Mouse (Mus musculus) megakaryocyte, adult 5-6 weeks (primary cell): ENCODE results near the gene Ntrk2. TPM values are rescaled to one million over a fixed set of nuclear protein-coding genes. Genes with fewer than 3 reads are reported as not detected.

Experiments used
- ATAC-seq: 2 replicates; pipeline ENCODE4 v1.8.0; 2016; ENCODE audit warnings: mild to moderate bottlenecking, inconsistent platforms; ENCODE audit not compliant: poor library complexity, severe bottlenecking
- total RNA-seq, 2 experiments: library from RNA; stranded (forward) in 1 of 2; stranded (reverse) in 1 of 2; fragments of 153-499, 151-499 nt in 1 of 2; fragments of 221-1000, 200-1000 nt in 1 of 2; gene quantifications; 2 replicates each; pipeline versions ENCODE4 v1.2.3 to v1.2.4; 2015 to 2017

The Ntrk2 gene
- total RNA-seq (2015) (not detected in 2 replicates), total RNA-seq (2017) (not detected in 2 replicates)

- ATAC-seq: no peak
These were observed at the start of gene Ntrk2 for GRCm38 (mm10) chr13:58806397-58806892. TSS of gene Ntrk2 (plus strand) at chr13:58806569.

DNA sequence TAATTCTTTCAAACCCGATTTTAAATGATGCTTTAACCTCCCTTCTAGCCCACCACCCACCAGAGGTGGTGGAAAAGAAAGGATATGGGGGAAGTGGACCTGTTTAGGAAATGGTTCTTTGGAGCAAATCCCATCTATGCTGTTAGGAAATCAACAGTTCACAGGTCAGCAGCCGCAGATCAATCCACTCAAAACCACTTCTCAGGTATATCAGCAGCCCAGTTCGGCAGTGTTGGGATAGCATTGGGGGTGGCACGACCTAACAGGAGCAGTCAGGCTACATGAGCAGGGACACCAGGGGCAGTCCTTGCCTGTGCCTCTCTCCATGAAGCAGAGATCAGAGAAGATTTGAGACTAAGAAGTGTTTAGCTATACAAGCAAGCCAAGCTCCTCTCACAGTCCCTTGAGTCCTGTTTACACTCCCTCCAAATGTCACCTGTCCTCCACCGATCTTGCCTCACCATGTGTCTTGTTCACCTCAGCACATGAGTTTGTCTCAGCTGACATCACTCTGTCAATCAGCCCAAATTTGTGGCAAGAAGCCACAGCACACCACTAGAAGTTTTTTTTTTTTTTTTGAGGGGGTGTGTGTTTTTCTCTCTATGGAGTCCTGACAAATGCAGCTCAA lies 45.3 kb upstream of the Ntrk2 start:
- no peak for ATAC-seq

DNA sequence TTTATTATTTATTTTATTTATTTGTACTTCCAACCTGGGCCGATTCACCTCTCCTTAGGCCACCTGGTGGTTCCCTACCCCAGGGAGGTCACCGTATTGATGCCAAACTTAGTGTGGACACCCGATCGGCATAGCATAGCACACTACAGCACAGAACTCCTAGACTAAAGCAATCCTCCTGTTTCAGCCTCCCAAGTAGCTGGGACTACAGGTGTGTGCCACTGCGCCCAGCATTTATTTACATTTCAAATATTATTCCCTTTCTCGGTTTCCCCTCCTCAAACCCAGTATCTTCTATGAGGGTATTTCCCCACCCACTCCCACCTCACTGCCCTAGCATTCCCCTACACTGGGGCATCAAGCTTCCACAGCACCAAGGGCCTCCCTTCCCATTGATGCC lies 38.1 kb upstream of the Ntrk2 start:
- no peak for ATAC-seq

- no peak for ATAC-seq
These were observed 36.9 kb upstream of the Ntrk2 start for GRCm38 (mm10) chr13:58769438-58769837.

- ATAC-seq: no peak
These were observed 27.1 kb upstream of the Ntrk2 start for GRCm38 (mm10) chr13:58779261-58779660.

GRCm38 (mm10) chr13:58786476-58786875 lies 19.9 kb upstream of the Ntrk2 start:
- no peak for ATAC-seq

GRCm38 (mm10) chr13:58790741-58791140 lies 15.6 kb upstream of the Ntrk2 start:
- ATAC-seq: no peak

- no peak for ATAC-seq
These were observed 9.0 kb upstream of the Ntrk2 start for GRCm38 (mm10) chr13:58797386-58797785.

DNA sequence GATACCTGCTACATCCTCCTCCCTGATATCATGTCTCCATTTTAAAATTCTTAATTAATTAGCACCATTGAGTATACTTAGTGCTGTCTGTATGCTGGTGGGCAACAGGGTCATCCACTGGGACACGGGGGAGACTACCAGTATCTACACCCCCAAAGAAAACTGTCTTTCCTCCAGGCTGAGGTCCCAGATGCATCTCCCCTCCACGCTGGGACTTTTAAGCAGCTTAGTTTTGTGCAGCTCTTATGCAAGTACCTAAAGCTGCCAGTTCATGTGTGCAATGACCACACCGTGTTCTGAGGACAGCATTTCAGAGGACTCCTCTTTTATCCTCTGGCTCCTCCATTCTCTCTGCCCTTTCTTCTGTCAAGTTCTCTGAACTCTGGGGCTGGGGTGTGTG lies 5.1 kb upstream of the Ntrk2 start:
- ATAC-seq: no peak

DNA sequence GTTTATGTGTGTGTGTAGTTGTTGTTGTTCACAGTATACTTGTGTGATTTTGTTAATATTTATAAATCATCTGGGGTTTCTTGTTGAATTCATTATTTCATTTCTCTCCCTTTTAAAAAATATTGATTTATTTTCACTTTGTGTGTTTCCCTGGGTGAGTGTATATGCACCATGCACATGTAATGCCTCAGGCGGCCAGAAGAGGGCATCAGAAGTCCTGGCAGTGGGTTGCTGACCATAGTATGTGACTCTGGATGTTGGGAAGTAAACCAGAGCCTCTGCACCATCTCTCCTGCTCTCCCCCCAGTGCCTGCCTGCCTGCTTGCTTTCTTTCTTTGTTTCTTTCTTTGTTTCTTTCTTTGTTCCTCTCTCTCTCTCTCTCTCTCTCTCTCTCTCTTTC lies 2.5 kb upstream of the Ntrk2 start:
- ATAC-seq: no peak

- no peak for ATAC-seq
These were observed 536 bp upstream of the Ntrk2 start for GRCm38 (mm10) chr13:58805833-58806232.

- ATAC-seq: no peak
These were observed 693 bp downstream of the Ntrk2 start for GRCm38 (mm10) chr13:58806896-58807628.

- no peak for ATAC-seq
These were observed 1.4 kb downstream of the Ntrk2 start for GRCm38 (mm10) chr13:58807629-58808363.

- no peak for ATAC-seq
These were observed 2.0 kb downstream of the Ntrk2 start for GRCm38 (mm10) chr13:58808381-58808821.

DNA sequence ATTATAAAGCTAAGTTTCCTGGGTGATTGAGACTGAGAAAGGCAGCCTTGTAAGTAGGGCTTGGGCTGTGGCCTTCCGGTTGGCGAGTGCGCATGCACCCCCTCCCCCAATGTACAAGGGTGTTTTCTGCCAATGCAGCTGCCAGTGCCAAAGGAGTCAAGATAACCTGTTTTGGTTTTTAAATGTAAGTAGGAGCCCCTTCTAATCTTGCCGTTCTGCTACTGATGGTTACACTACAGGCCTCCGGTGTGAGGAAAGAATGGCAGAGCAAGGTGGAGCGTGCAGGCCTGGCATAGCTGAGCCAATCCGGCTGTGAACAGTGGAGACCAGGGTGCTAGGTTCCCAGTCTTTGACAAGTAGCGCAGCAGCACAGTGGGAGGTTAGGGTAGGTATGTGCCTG lies 3.6 kb downstream of the Ntrk2 start:
- ATAC-seq: no peak

- ATAC-seq: no peak
These were observed 18.4 kb downstream of the Ntrk2 start for GRCm38 (mm10) chr13:58824752-58825151.

DNA sequence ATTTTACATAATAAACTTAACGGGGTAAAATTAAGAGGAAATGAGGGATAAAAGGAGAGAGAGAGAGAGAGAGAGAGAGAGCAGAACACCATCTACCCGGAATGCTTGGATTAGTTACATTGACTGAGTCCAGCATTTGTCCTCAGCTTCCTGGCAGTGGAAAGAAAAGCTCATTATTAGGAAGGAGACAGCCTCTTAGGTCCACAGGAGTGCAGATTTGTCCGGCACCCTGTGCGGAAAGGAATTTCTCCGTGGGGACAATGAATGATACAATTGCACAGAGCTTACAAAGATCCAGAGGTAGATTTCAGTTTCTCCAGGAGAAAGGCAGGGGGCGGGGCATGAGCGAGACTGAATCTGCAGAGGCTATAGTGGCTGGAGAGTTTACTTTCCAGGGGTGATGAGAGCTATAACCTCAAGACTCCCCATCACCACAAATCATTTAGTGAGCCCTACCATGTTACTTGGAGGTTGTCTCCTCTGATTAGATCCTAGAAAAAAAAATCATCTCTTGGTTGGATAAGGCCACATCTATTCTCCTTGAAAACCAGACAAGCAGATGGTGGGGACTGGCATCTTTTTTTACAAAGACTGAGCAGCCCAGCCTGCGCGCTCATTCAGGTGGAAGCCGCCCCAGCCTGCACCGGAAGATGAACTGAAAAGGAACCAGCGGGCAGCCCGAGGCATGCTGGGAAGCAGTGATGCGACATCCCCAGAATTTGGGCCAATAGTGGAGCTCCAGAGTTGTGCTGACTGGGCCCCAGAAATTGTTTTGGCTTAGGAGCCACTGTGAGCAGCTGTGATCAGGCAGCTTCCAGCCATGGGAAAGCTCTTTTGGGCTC lies 20.2 kb downstream of the Ntrk2 start:
- ATAC-seq: no peak

GRCm38 (mm10) chr13:58831999-58832398 lies 25.6 kb downstream of the Ntrk2 start:
- ATAC-seq: no peak

DNA sequence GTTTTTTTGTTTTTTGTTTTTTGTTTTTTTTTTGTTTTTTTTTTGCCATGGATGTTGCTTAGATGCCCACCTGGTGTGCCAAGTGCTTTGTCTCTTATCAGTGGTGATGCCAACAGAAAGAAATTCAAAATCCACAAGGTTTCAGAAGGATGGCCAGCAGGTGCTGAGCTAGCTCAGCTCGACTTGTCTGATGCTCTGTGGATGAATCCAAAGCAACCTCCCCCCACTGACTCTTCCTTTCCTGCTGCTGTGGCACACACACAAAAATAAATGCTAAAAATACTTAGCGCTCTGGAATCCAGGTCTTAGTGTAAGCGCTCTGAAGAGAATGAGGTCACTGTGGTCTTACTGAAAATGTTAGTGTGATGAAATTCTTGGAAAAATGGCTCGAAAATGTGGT lies 28.4 kb downstream of the Ntrk2 start:
- ATAC-seq: no peak

GRCm38 (mm10) chr13:58836891-58837290 lies 30.5 kb downstream of the Ntrk2 start:
- ATAC-seq: no peak

DNA sequence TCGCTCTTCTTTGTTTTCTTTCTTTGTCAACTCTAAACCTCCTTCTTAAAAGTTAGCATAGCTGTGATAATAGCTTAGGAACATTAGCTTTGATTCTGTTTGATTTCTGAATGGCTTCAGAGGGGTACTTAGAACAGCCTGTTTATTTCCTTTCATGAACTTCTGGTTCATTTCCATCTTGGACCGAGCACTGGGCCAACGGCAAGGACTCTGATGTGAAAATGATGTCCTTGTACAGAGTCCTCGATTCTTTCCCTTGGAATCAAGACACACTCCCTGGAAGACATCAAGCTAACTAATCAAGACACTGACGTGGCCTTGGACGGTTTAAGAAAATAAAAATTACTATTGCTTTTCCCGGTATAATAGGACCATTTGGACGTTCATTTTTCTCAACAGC lies 31.7 kb downstream of the Ntrk2 start:
- ATAC-seq: no peak
